Mouse (Mus musculus): ENCODE measurements around the gene 1600002K03Rik.

- 0 out of 2 replicates have a peak, but pooled peaks have one; percentile 40 for TF ChIP-seq POLR2AphosphoS5 (IDR thresholded peaks at IDR 0.05; ENCODE audit: insufficient replicate concordance, low read depth, low read length)
- TF ChIP-seq GATA1 (IDR thresholded peaks at IDR 0.05; ENCODE audit: borderline replicate concordance, low read length), result no peak
- TF ChIP-seq CTCF (IDR thresholded peaks at IDR 0.05; ENCODE audit: low read depth, low read length), result no peak
- TF ChIP-seq TAL1 (conservative IDR thresholded peaks at IDR 0.05; ENCODE audit: low read depth, low read length), result no peak
Measured at GRCm38 (mm10) chr10:80133226-80133849, 39.4 kb upstream of the 1600002K03Rik start.

Data from G1E (cell line).